Mouse (Mus musculus) embryonic facial prominence, embryonic 13.5 days (tissue): ENCODE measurements around the gene Ost4. TPM values are rescaled to one million over a fixed set of nuclear protein-coding genes. Genes with fewer than 3 reads are reported as not detected.

Experiments
- ATAC-seq: fragments of 200-750 bp; cut with Nextera tagmentation; 2 replicates; pipeline ENCODE4 v1.8.0; 2017; ENCODE audit warnings: low read depth; ENCODE audit not compliant: insufficient number of reproducible peaks, insufficient read depth, low FRiP score, low TSS enrichment
- H3K27ac ChIP-seq: fragments of 300-500 bp; sonication (generic); 2 replicates; pipeline ENCODE4 v1.5.1; 2015; ENCODE audit warnings: moderate library complexity, mild to moderate bottlenecking, inconsistent platforms
- H3K27me3 ChIP-seq: fragments of 300-500 bp; sonication (generic); 2 replicates; pipeline ENCODE4 v1.6.1; 2015; ENCODE audit warnings: mild to moderate bottlenecking, inconsistent platforms
- H3K36me3 ChIP-seq: fragments of 300-500 bp; sonication (generic); 2 replicates; pipeline ENCODE4 v1.6.1; 2015; ENCODE audit warnings: mild to moderate bottlenecking, inconsistent platforms
- H3K4me1 ChIP-seq: fragments of 300-500 bp; sonication (generic); 2 replicates; pipeline ENCODE4 v1.6.1; 2015; ENCODE audit warnings: inconsistent platforms
- H3K4me2 ChIP-seq: fragments of 300-500 bp; sonication (generic); 2 replicates; pipeline ENCODE4 v1.6.1; 2015; ENCODE audit warnings: moderate library complexity, mild to moderate bottlenecking, inconsistent platforms
- H3K4me3 ChIP-seq: fragments of 300-500 bp; sonication (generic); 2 replicates; pipeline ENCODE4 v1.5.1; 2015; ENCODE audit warnings: mild to moderate bottlenecking, inconsistent platforms
- H3K9ac ChIP-seq: fragments of 300-500 bp; sonication (generic); 2 replicates; pipeline ENCODE4 v1.6.1; 2015; ENCODE audit warnings: mild to moderate bottlenecking, inconsistent platforms
- H3K9me3 ChIP-seq: fragments of 300-500 bp; sonication (generic); 2 replicates; pipeline ENCODE4 v1.6.1; 2016; ENCODE audit warnings: inconsistent platforms
- WGBS: fragments of 180-500 bp; shearing (Covaris S2); methylation state at CpG from one replicate; pipeline ENCODE4 v1.1.7; 2015; ENCODE audit warnings: mixed read lengths; 5-methylcytosine and 5-hydroxymethylcytosine counted together
- polyA plus RNA-seq: library from polyadenylated mRNA; unstranded; fragments of >200 nt; fragmentation: Nextera tagmentation; extraction: Ambion mirVana; gene quantifications from 2 replicates; pipeline ENCODE4 v1.2.1, GENCODE M21; 2015

Gene Ost4
- polyA plus RNA-seq, 1 experiment from 2014 or later: 422 TPM

GRCm38 (mm10) chr5:30914101-30914635, 6.6 kb upstream of the Ost4 start:
- H3K27ac ChIP-seq: peak overlapping the region; percentile 99
- H3K9ac ChIP-seq: peak overlapping the region; percentile 88
- H3K4me1 ChIP-seq: peaks cover 88% of the 10 kb centered on the region
- peak overlapping the region; percentile 68 for H3K4me3 ChIP-seq
- 22% methylated on average over 7 of the region's 7 CpGs for WGBS
- ATAC-seq: no peak
- H3K36me3 ChIP-seq: peaks cover 27% of the 10 kb centered on the region
- no peaks in the 10 kb centered on the region for H3K9me3 ChIP-seq
- no peaks in the 10 kb centered on the region for H3K27me3 ChIP-seq
- H3K4me2 ChIP-seq: peak overlapping the region; percentile 95

GRCm38 (mm10) chr5:30913060-30913841, 5.7 kb upstream of the Ost4 start, which contains the start of gene Emilin1:
Gene Emilin1 (plus strand): TSS chr5:30913402.
- Histone ChIP-seq H3K4me1 (peaks cover 88% of the 10 kb centered on the region), H3K4me3 (peak within 1 kb of the TSS; percentile 68), H3K27ac (peak within 1 kb of the TSS; percentile 99), H3K27me3 (no peaks in the 10 kb centered on the region), H3K4me2 (peak within 1 kb of the TSS; percentile 95), H3K9ac (peak within 1 kb of the TSS; percentile 88), H3K9me3 (no peaks in the 10 kb centered on the region), H3K36me3 (peaks cover 17% of the 10 kb centered on the region)
- peak; percentile 66 for ATAC-seq
- WGBS: 11% methylated on average over 12 of the region's 13 CpGs

- 32% methylated on average over 5 of the region's 5 CpGs for WGBS
- H3K9ac ChIP-seq: peak overlapping the region; percentile 88
- H3K9me3 ChIP-seq: no peaks in the 10 kb centered on the region
- H3K27ac ChIP-seq: peak overlapping the region; percentile 99
- H3K4me2 ChIP-seq: peak overlapping the region; percentile 95
- ATAC-seq: no peak
- peaks cover 6% of the 10 kb centered on the region for H3K36me3 ChIP-seq
- H3K27me3 ChIP-seq: no peaks in the 10 kb centered on the region
- H3K4me1 ChIP-seq: peaks cover 81% of the 10 kb centered on the region
- no peak overlapping the region for H3K4me3 ChIP-seq
Measured at GRCm38 (mm10) chr5:30912156-30912555, 4.6 kb upstream of the Ost4 start.

- Histone ChIP-seq H3K4me1 (peaks cover 82% of the 10 kb centered on the region), H3K27ac (peak overlapping the region; percentile 99), H3K9ac (no peak overlapping the region)
Measured at GRCm38 (mm10) chr5:30910481-30910880, 2.9 kb upstream of the Ost4 start.

GRCm38 (mm10) chr5:30909863-30910262, 2.3 kb upstream of the Ost4 start:
- Histone ChIP-seq H3K4me2 (no peak overlapping the region), H3K4me3 (no peak overlapping the region), H3K9me3 (no peaks in the 10 kb centered on the region), H3K27me3 (no peaks in the 10 kb centered on the region), H3K9ac (no peak overlapping the region), H3K27ac (peak overlapping the region; percentile 99), H3K36me3 (peaks cover 13% of the 10 kb centered on the region), H3K4me1 (peaks cover 84% of the 10 kb centered on the region)
- ATAC-seq: no peak
- WGBS: 76% methylated on average over 7 of the region's 7 CpGs

More at GRCm38 (mm10) chr5:30910481-30910880, 2.9 kb upstream of the Ost4 start:
- no peaks in the 10 kb centered on the region for H3K9me3 ChIP-seq
- H3K4me2 ChIP-seq: no peak overlapping the region
- ATAC-seq: no peak
- H3K27me3 ChIP-seq: no peaks in the 10 kb centered on the region
- H3K4me3 ChIP-seq: no peak overlapping the region
- H3K36me3 ChIP-seq: peaks cover 7% of the 10 kb centered on the region

- ATAC-seq: no peak
- Histone ChIP-seq H3K4me1 (peaks cover 79% of the 10 kb centered on the region), H3K27ac (peak overlapping the region; percentile 99), H3K4me2 (peak overlapping the region; percentile 91), H3K36me3 (peaks cover 19% of the 10 kb centered on the region), H3K4me3 (no peak overlapping the region), H3K9me3 (no peaks in the 10 kb centered on the region), H3K27me3 (no peaks in the 10 kb centered on the region), H3K9ac (peak overlapping the region; percentile 90; the same call in 1 of the 2 replicates)
- WGBS: 27% methylated on average over 7 of the region's 7 CpGs
Measured at GRCm38 (mm10) chr5:30909300-30909659, 1.7 kb upstream of the Ost4 start.

GRCm38 (mm10) chr5:30908426-30909299, 1.1 kb upstream of the Ost4 start:
- Histone ChIP-seq H3K27ac (peak overlapping the region; percentile 99), H3K9me3 (no peaks in the 10 kb centered on the region), H3K36me3 (peaks cover 25% of the 10 kb centered on the region), H3K27me3 (no peaks in the 10 kb centered on the region), H3K4me3 (peak overlapping the region; percentile 77), H3K4me2 (peak overlapping the region; percentile 91), H3K4me1 (peaks cover 74% of the 10 kb centered on the region), H3K9ac (peak overlapping the region; percentile 90)
- ATAC-seq: peak; percentile 57; the same call in 1 of the 2 replicates
- WGBS: 20% methylated on average over 13 of the region's 13 CpGs

- Histone ChIP-seq H3K4me2 (no peak overlapping the region), H3K4me1 (peaks cover 21% of the 10 kb centered on the region), H3K27ac (no peak overlapping the region), H3K9ac (no peak overlapping the region), H3K4me3 (no peak overlapping the region), H3K9me3 (no peaks in the 10 kb centered on the region), H3K27me3 (no peaks in the 10 kb centered on the region), H3K36me3 (peaks cover 81% of the 10 kb centered on the region)
- 93% methylated on average over 5 of the region's 5 CpGs for WGBS
- no peak for ATAC-seq
Measured at GRCm38 (mm10) chr5:30901860-30902259, 5.7 kb downstream of the Ost4 start.

GRCm38 (mm10) chr5:30890375-30890774, 17.2 kb downstream of the Ost4 start:
- H3K9ac ChIP-seq: peak overlapping the region; percentile 88
- WGBS: 61% methylated on average over 7 of the region's 7 CpGs
- H3K4me1 ChIP-seq: peaks cover 22% of the 10 kb centered on the region
- H3K27ac ChIP-seq: peak overlapping the region; percentile 99
- H3K9me3 ChIP-seq: no peaks in the 10 kb centered on the region
- peak overlapping the region; percentile 77 for H3K4me2 ChIP-seq
- ATAC-seq: no peak
- H3K4me3 ChIP-seq: peak overlapping the region; percentile 78
- H3K27me3 ChIP-seq: no peaks in the 10 kb centered on the region
- H3K36me3 ChIP-seq: peaks cover 49% of the 10 kb centered on the region

GRCm38 (mm10) chr5:30889088-30889754, 18.4 kb downstream of the Ost4 start:
- Histone ChIP-seq H3K9ac (peak overlapping the region; percentile 88), H3K4me1 (peaks cover 22% of the 10 kb centered on the region), H3K9me3 (no peaks in the 10 kb centered on the region), H3K4me2 (peak overlapping the region; percentile 77), H3K36me3 (peaks cover 38% of the 10 kb centered on the region), H3K4me3 (peak overlapping the region; percentile 78), H3K27ac (peak overlapping the region; percentile 99), H3K27me3 (no peaks in the 10 kb centered on the region)
- under 1% methylated on average over 41 of the region's 42 CpGs for WGBS
- no peak; the same call in 1 of the 2 replicates for ATAC-seq
